Mouse (Mus musculus) myocyte (in vitro differentiated cells): Measurements from ENCODE around the gene H2-K1.

Experiments used
- E2F4 ChIP-seq: IDR thresholded peaks from one replicate; pipeline ENCODE4 v1.6.1; 2011; ENCODE audit warnings: mild to moderate bottlenecking, control low read depth, moderate library complexity; ENCODE audit not compliant: insufficient read depth
- MYOD1 ChIP-seq, 3 experiments: IDR thresholded peaks; one replicate each; pipeline ENCODE4 v1.6.1; 2011; ENCODE audit warnings: control low read depth in 2 of 3, low read depth in 2 of 3, mild to moderate bottlenecking in 2 of 3, moderate library complexity in 1 of 3; ENCODE audit not compliant: insufficient read length in 2 of 3, control insufficient read depth in 1 of 3
- POLR2A ChIP-seq: IDR thresholded peaks from one replicate; pipeline ENCODE4 v1.6.1; 2011; ENCODE audit warnings: low read depth, mild to moderate bottlenecking, control low read depth, moderate library complexity; ENCODE audit not compliant: insufficient read length
- TCF12 ChIP-seq: IDR thresholded peaks from one replicate; pipeline ENCODE4 v1.6.1; 2011; ENCODE audit warnings: mild to moderate bottlenecking, control low read depth; ENCODE audit not compliant: poor library complexity, insufficient read depth, severe bottlenecking
- USF1 ChIP-seq: IDR thresholded peaks from one replicate; pipeline ENCODE4 v1.6.1; 2011; ENCODE audit warnings: low read depth, mild to moderate bottlenecking, control low read depth, moderate library complexity

GRCm38 (mm10) chr17:33972691-33973090, 27.5 kb downstream of the H2-K1 start:
- no peak for TF ChIP-seq TCF12
- TF ChIP-seq MYOD1 (IDR thresholded peaks at IDR 0.05; ENCODE audit: control insufficient read depth in 1 of 3, insufficient read length in 2 of 3, low read depth in 2 of 3): no peak
- no peak for TF ChIP-seq USF1
- TF ChIP-seq POLR2A: no peak
- no peak for TF ChIP-seq E2F4
